Mouse (Mus musculus) R1 (cell line): ENCODE results near the gene Rad9a.

Source experiments
- DNase-seq: peaks from one replicate; pipeline ENCODE4 v3.0.0-alpha.2; 2018; ENCODE audit warnings: low read depth, low spot score

Gene Rad9a

DNA sequence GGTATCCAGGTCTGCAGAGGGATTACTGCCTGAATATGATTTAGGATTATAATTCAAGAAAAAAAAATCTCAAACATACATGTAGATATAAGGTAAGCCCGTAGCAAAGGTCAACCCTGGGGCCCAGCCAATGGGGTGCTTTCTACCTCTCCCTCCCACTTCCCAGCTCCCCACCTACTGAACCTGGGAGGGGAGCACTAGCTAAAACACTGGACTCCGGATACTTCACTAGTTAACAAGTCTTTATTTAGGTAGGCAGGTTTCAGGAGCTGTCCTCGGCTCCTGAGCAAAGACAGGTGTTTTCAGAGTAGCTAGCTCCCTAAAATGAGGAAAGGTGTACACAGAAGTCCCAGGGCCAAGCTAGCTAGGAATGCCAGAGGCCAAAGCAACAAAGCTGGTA lies 37.4 kb downstream of the Rad9a start:
- DNase-seq, result no peak

- DNase-seq, result no peak
These were observed 37.9 kb downstream of the Rad9a start for GRCm38 (mm10) chr19:4163543-4163887.

DNA sequence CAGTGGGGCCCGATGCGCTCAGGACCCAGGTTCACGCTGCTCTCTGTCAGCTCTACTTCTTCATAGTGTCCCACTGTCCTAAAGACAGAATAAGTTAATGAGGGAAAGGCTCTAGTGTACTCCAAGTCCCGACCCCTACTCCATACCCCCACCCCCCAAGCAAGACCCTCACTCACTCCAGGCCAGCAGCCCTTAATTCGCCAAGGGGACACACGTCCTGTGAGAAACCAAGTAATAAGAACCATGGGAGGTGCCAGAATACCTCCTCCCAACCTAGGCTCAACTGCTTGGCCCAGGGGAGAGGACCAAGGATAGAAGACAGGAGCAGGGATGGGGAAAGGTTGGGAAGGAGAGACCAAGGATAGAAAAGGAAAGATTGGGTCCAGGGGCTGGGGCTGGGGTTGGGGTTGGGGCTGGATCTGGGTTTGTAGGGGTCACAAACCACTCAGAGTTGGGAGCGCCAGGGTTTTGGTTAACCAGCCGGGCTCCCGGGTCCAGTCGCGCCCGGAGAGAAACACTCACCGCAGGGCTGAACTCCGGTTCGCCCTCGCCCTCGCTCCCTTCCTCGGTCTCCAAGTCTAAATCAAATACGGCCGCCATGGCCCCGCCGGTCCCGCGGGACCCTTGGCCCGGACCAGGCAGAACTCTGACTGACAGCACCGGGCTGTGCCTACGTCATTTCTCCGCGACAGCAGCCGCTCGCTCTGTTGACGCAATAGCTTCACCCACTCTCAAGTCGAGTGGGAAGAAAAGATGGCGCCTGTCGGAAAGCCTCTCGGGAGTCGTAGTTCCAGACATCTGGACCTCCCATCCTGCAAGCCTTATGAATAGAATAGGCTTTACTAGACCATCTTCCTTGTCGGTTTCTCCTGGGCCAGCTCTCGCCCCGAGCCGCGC lies 38.6 kb downstream of the Rad9a start, which contains the start of gene Rps6kb2:
TSS of gene Rps6kb2 (minus strand) at position 709 of the 897 bp plus-strand sequence.
- peak; percentile 97 for DNase-seq

- DNase-seq, result no peak
These were observed 42.4 kb downstream of the Rad9a start for GRCm38 (mm10) chr19:4159049-4159448.

GRCm38 (mm10) chr19:4156771-4157170 lies 44.7 kb downstream of the Rad9a start:
- no peak for DNase-seq

GRCm38 (mm10) chr19:4156073-4156579 lies 45.3 kb downstream of the Rad9a start:
- DNase-seq, result no peak

DNA sequence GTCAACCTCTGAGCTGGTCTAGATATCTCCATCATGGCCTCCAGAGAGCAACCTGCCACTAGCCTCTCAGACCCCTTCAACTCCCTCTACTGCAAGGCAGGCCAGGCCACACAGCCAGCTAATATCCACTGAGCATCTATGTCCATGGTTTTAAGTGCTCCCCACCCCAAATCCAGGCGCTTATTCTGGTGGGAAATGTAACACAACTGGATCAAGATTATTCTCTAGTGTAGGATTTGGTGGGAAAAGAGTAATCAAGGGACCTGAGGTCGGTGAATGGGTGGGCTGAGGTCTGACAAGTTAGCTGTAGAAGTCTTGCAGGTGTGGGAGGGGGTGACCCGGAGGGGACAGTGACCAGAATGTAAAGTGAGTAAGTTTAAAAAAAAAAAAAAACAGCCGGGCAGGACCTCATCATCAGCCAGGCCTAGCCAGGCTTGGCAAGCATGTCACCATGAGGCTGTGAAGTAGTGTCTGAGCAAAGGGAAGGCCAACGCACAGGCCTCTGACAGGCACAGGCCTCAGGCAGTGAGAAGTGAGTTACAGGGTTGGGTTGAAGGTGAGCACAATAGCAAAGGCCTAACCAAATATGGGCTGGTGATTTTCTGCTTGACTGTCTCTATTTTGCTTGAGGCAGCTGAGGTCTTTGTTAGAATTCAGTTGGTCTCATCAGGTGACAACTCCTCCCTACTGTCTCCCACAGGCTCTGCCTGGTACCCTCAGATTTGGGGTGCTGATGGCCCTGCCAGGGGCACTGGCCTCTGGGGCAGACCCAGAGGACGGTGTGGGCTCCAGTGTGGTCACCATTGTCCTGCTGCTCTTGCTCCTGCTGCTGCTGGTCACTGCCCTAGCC lies 46.0 kb downstream of the Rad9a start:
- DNase-seq, result no peak

GRCm38 (mm10) chr19:4154437-4155222 lies 46.8 kb downstream of the Rad9a start:
- DNase-seq, result peak; percentile 35

- no peak for DNase-seq
These were observed 48.2 kb downstream of the Rad9a start, which contains the start of gene Ptprcap for GRCm38 (mm10) chr19:4153232-4153654. Ptprcap (plus strand) TSS chr19:4153604.

GRCm38 (mm10) chr19:4152445-4153231 lies 48.8 kb downstream of the Rad9a start:
- no peak for DNase-seq

DNA sequence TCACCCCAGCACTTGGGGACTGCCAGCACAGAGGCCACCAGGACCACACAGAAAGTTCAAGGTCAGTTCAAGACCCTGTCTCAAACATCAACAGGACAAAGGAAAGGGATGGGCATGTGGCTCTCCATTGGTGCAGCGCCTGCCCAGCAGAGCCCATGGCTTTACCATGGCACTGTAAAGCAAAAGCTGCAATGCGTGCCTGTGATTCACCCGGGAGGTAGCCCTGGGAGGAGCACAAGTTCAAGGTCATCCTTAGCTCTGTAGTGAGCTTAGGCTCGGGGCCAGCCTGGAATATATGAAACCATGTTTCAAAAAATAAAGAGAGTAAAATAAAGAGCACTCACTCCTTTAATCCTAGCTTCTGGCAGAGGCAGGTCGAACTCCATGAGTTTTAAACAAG lies 49.6 kb downstream of the Rad9a start:
- peak; percentile 23 for DNase-seq

DNA sequence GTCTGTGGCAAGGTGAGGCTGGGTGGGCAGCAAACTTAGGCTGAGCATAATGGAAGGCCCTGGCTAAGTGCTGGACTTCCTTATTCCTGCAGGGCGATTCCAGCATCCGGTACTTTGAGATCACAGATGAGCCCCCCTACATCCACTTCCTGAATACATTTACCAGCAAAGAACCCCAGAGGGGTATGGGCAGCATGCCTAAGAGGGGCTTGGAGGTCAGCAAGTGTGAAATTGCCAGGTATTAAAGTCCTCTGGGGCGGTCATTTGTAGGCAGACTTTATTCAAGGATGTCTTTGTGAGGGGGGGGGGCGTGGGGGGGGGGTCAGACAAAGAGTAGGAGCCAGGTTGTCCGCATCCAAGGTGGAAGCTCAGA lies 50.0 kb downstream of the Rad9a start:
- no peak for DNase-seq

GRCm38 (mm10) chr19:4150567-4151487 lies 50.6 kb downstream of the Rad9a start:
- no peak for DNase-seq

DNA sequence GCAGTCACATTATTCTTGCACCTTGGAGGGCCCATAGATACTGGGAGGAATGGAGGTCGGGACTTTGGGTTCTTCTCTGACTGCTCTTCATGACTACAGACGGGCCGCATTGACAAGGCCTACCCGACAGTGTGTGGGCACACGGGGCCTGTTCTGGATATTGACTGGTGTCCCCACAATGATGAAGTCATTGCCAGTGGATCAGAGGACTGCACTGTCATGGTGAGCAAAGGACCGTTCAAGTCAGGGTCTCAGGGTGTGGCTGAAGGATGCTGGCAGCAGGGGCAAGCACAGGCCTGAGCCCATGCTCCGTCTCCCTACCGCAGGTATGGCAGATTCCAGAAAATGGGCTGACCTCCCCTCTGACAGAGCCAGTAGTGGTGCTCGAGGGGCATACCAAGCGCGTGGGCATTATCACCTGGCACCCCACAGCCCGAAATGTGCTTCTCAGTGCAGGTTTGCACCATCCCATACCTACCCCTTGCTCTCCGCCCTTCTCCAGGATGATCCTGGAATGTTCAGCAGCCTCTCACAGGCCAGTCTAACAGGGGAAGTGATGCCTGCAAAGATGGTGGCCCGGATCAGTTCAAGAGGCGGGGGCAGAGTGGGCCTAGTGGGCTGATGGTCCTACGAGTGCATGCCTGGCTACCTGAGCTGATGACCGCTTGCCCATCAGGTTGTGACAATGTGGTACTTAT lies 51.5 kb downstream of the Rad9a start:
- DNase-seq, result no peak

GRCm38 (mm10) chr19:4149283-4149682 lies 52.2 kb downstream of the Rad9a start:
- no peak for DNase-seq

DNA sequence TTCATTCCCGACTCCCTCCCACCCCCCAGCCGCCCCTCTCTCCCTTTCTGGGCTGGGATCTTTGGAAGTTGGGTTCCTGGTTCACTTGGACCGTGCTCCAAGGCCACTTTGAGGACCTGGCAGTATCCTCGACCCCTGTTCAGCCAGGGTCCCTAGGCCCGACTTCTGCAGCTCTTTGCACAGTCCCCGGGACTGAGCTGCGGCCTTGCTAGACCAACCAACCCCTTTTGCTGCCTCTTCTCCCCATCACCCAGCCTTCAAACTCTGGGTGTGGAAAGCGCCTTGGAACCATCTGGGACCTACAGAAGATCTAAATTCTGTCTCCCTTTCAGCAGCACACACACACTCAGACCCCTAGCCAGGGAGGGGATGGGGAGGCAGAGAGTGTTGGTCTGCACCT lies 52.6 kb downstream of the Rad9a start:
- DNase-seq, result no peak

GRCm38 (mm10) chr19:4148491-4148806 lies 53.0 kb downstream of the Rad9a start, which contains the start of gene Coro1b:
Coro1b (plus strand) TSS chr19:4148619.
- DNase-seq, result peak; percentile 93

DNA sequence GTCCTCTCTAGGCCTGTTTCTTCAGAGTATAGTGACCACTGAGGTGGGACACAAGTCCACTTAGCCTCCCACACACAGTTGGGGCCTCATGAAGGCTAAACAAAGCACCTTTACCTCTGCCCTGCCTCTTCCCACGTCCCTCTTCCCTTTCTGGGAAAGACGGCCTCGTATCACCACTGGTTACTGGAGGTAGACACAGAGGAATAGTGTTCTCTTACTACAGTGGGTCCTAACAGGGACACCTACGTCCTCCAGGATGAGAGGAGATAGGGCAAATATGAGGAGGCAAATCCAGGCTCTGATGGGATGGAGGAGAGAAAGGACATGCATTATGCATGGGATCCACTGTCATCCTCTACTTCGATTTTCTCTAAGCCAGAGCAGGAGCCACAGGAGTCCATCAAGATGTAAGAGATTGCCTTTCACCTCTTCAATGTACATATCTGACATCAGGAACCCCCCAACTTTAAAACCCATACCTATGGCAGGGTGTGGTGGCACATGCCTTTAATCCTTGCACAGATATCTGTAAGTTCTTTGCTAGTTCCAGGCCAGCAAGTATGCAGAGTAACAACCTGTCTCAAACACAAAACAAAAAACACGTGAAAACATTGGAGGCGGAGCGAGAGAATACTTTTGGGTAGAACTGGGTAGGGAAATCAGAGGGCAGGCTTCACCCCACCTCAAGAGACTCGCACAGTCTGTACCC lies 53.5 kb downstream of the Rad9a start:
- no peak for DNase-seq
